Mouse (Mus musculus): ENCODE results near the gene Irf2bpl. TPM values are rescaled to one million over a fixed set of nuclear protein-coding genes. Genes with fewer than 3 reads are reported as not detected.

The Irf2bpl gene
- polyA plus RNA-seq (2015; fragmentation: Nextera tagmentation; extraction: Ambion mirVana) = 49.7 and 56.6 TPM in 2 replicates

DNA sequence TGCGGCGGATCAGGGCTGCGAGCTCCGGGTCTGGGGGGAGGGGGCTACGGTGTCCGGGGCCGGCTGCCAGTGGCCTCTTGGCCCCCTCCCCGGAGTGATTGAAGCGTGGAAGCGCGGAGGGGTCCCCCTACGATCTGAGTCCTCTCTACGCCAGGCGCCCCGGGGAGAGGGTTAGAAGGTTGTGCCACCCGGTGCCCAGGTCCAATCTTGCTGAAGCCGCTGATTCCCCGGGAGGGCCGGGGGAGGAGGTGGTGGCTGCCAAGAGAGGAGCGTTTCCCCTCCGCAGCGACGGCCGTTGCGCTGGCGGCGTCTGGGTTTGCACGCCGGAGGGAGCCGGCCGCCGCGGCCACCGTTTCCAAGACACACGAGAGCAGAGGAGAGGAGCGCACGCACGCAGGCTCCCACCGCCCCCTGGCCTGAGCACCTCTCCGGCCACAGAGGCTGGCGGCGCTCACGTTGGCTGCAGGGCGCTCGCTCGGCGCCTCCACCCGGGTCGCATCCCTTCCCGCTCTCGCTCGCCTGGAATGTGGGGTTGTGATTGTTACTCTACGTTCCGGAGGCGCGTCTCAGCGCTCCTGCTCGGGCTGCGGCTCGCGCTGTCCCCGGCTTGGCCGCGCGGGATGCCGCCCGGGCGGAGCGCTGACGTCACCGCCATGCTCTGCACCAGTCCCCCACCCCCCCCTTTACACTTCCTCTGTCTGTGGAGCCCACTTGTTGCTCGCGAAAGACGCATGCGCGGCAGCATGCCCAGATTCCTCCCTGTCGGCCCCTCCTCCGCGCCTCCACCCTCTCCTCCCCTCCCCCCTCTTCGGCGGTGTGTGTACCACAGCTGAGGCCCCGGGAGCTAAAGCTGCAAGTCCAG, at the start of gene Irf2bpl:
Gene Irf2bpl, minus strand, starts transcription at position 602 of the 862 bp plus-strand sequence.
- Histone ChIP-seq H3K27me3 (replicated peaks; ENCODE audit: control insufficient read depth, insufficient read depth, low read length) (no peaks in the 10 kb centered on the region), H3K36me3 (ENCODE audit: control insufficient read depth, insufficient read depth, low read length) (no peaks in the 10 kb centered on the region), H3K4me3 (ENCODE audit: low read length) (peak within 1 kb of the TSS; percentile 80), H3K9ac (ENCODE audit: low read depth, low read length) (peak within 1 kb of the TSS; percentile 90), H3K27ac (ENCODE audit: low read depth, low read length) (peak within 1 kb of the TSS; percentile 98), H3K9me3 (ENCODE audit: control insufficient read depth, low read length) (no peaks in the 10 kb centered on the region), H3K4me1 (ENCODE audit: control insufficient read depth, insufficient read depth, low read depth, low read length) (peaks cover 42% of the 10 kb centered on the region), H3K4me2 (ENCODE audit: low read length) (peak within 1 kb of the TSS; percentile 89)
- under 1% methylated on average over 56 of the region's 82 CpGs for WGBS
- ATAC-seq = peak; percentile 91

DNA sequence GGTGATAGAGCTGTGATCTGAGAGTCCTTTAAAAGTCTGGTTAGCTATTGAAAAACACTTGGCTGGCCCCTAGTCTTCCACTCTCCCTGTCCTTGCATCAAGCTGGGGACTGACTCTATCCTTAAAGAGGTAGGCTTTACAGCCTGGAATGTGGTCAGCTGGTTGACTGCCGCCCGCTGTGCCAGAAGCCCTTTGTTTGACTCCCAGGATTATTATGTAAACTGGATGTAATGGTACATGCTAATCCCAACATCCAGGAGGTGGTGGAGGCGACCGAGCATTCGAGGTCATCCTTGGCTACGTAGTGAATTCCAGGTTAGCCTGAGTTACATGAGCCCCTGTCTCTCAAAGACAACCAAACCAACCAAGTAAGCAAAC, 48.0 kb upstream of the Irf2bpl start:
- no peak overlapping the region for H3K27ac ChIP-seq (ENCODE audit: low read depth, low read length)
- no peak overlapping the region for H3K4me3 ChIP-seq (ENCODE audit: low read length)
- H3K4me2 ChIP-seq (ENCODE audit: low read length) = no peak overlapping the region

GRCm38 (mm10) chr12:86931919-86932574, 47.4 kb upstream of the Irf2bpl start:
- H3K27ac ChIP-seq (ENCODE audit: low read depth, low read length) = no peak overlapping the region
- H3K4me2 ChIP-seq (ENCODE audit: low read length) = no peak overlapping the region
- H3K27me3 ChIP-seq (replicated peaks; ENCODE audit: control insufficient read depth, insufficient read depth, low read length) = no peaks in the 10 kb centered on the region
- 10% methylated on average over 7 of the region's 7 CpGs for WGBS
- no peaks in the 10 kb centered on the region for H3K9me3 ChIP-seq (ENCODE audit: control insufficient read depth, low read length)
- H3K9ac ChIP-seq (ENCODE audit: low read depth, low read length) = no peak overlapping the region
- no peaks in the 10 kb centered on the region for H3K36me3 ChIP-seq (ENCODE audit: control insufficient read depth, insufficient read depth, low read length)
- 0 out of 2 replicates have a peak, but pooled peaks have one; percentile 50 for ATAC-seq
- no peaks in the 10 kb centered on the region for H3K4me1 ChIP-seq (ENCODE audit: control insufficient read depth, insufficient read depth, low read depth, low read length)
- H3K4me3 ChIP-seq (ENCODE audit: low read length) = no peak overlapping the region

More for the DNA sequence above, 48.0 kb upstream of the Irf2bpl start:
- H3K9ac ChIP-seq (ENCODE audit: low read depth, low read length) = no peak overlapping the region
- WGBS = 18% methylated on average over 6 of the region's 6 CpGs
- H3K4me1 ChIP-seq (ENCODE audit: control insufficient read depth, insufficient read depth, low read depth, low read length) = no peaks in the 10 kb centered on the region
- H3K9me3 ChIP-seq (ENCODE audit: control insufficient read depth, low read length) = no peaks in the 10 kb centered on the region
- ATAC-seq = no peak
- H3K36me3 ChIP-seq (ENCODE audit: control insufficient read depth, insufficient read depth, low read length) = no peaks in the 10 kb centered on the region
- no peaks in the 10 kb centered on the region for H3K27me3 ChIP-seq (replicated peaks; ENCODE audit: control insufficient read depth, insufficient read depth, low read length)

DNA sequence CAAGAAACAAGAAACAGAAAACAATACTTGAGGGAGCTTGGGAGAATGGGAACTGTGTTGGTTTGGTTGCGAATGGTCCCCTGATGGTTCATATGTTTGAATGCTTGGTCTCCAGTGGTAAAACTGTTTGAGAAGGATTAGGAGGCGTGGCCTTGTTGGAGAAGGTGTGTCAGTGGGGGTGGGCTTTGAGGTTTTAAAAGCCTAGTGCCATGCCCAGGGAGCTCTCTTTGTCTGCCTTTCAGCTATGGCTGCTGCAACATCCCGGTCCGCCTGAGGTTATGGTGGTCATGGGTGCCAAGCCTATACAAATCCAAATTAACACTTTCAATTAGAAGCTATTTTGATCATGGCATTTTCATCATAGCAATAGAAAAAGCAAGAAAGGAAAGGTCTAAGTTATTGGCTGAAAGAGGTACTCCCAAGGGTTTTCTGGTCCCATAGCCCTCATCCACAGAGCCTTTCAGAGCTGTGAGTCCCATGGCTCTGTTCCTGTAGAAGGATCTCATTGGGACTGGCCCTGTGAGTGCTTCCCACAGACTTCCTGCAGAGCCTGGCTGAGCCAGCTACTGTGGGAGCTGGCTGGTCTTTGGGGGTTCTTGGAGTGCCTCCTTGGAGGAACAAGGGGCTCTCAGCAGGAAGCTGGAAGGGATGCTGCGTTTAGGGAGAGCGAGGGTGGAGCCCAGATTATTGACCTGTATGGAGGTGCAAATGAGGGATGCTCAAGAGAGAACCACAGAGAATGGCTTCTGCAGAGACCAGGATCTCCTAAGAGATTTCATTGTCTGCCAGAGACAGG, 46.5 kb upstream of the Irf2bpl start:
- no peaks in the 10 kb centered on the region for H3K4me1 ChIP-seq (ENCODE audit: control insufficient read depth, insufficient read depth, low read depth, low read length)
- WGBS = 72% methylated on average over 6 of the region's 6 CpGs
- H3K27me3 ChIP-seq (replicated peaks; ENCODE audit: control insufficient read depth, insufficient read depth, low read length) = no peaks in the 10 kb centered on the region
- H3K4me3 ChIP-seq (ENCODE audit: low read length) = no peak overlapping the region
- ATAC-seq = no peak
- no peaks in the 10 kb centered on the region for H3K36me3 ChIP-seq (ENCODE audit: control insufficient read depth, insufficient read depth, low read length)
- H3K27ac ChIP-seq (ENCODE audit: low read depth, low read length) = no peak overlapping the region
- no peak overlapping the region for H3K4me2 ChIP-seq (ENCODE audit: low read length)
- H3K9ac ChIP-seq (ENCODE audit: low read depth, low read length) = no peak overlapping the region
- no peaks in the 10 kb centered on the region for H3K9me3 ChIP-seq (ENCODE audit: control insufficient read depth, low read length)

GRCm38 (mm10) chr12:86923837-86924236, 39.2 kb upstream of the Irf2bpl start:
- ATAC-seq = peak; percentile 77
- no peak overlapping the region for H3K4me2 ChIP-seq (ENCODE audit: low read length)
- no peaks in the 10 kb centered on the region for H3K27me3 ChIP-seq (replicated peaks; ENCODE audit: control insufficient read depth, insufficient read depth, low read length)
- H3K9me3 ChIP-seq (ENCODE audit: control insufficient read depth, low read length) = no peaks in the 10 kb centered on the region
- H3K4me3 ChIP-seq (ENCODE audit: low read length) = no peak overlapping the region
- H3K9ac ChIP-seq (ENCODE audit: low read depth, low read length) = no peak overlapping the region
- 4% methylated on average over 5 of the region's 5 CpGs for WGBS
- peak overlapping the region; percentile 46 for H3K27ac ChIP-seq (ENCODE audit: low read depth, low read length)
- H3K4me1 ChIP-seq (ENCODE audit: control insufficient read depth, insufficient read depth, low read depth, low read length) = peaks cover 15% of the 10 kb centered on the region
- H3K36me3 ChIP-seq (ENCODE audit: control insufficient read depth, insufficient read depth, low read length) = no peaks in the 10 kb centered on the region

DNA sequence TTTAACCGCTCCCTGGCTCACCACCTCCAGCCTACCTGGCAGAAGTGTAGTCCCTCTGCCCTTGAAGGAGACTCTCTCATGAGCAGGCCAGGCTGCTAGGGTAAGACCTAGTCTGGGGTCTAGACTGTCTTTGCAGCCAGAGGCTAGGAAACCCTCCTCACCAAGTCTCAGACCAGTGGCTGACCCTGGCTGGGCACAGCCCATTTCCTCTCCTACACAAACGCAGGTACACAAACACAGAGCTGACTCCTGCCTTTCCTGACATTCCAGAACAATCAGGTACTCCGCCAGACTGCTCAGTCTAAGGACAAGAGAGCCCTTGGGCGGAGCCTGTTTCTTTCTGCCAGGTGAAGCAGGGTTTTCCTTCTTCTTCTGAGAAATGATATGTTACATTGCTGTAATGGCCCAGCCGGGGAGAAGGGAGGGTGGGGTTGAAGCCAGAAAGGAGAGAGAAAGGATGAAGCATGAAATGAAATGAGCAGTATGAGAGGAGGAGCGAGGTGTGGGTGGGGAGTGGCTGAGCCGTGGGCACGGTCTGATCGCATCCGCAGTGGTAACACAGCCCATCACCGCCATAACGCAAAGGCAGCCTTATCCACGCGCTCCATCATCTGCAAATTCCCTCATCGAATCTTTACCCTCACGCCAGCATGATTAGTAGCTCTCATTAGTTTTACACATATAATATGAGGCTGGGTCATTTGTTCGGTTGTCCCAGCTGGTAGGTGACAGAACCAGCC, 34.6 kb upstream of the Irf2bpl start:
- H3K27ac ChIP-seq (ENCODE audit: low read depth, low read length) = peak overlapping the region; percentile 89
- H3K4me1 ChIP-seq (ENCODE audit: control insufficient read depth, insufficient read depth, low read depth, low read length) = peaks cover 26% of the 10 kb centered on the region
- peak; percentile 66 for ATAC-seq
- H3K27me3 ChIP-seq (replicated peaks; ENCODE audit: control insufficient read depth, insufficient read depth, low read length) = no peaks in the 10 kb centered on the region
- WGBS = 46% methylated on average over 17 of the region's 17 CpGs
- H3K36me3 ChIP-seq (ENCODE audit: control insufficient read depth, insufficient read depth, low read length) = no peaks in the 10 kb centered on the region
- no peaks in the 10 kb centered on the region for H3K9me3 ChIP-seq (ENCODE audit: control insufficient read depth, low read length)
- peak overlapping the region; percentile 41; the same call in 1 of the 2 replicates for H3K9ac ChIP-seq (ENCODE audit: low read depth, low read length)
- no peak overlapping the region for H3K4me3 ChIP-seq (ENCODE audit: low read length)
- H3K4me2 ChIP-seq (ENCODE audit: low read length) = peak overlapping the region; percentile 13; the same call in 1 of the 2 replicates

- peak; percentile 42 for ATAC-seq
- Histone ChIP-seq H3K4me2 (ENCODE audit: low read length) (0 out of 2 replicates have a peak overlapping the region, but pooled peaks have one; percentile 14), H3K9ac (ENCODE audit: low read depth, low read length) (peak overlapping the region; percentile 53), H3K27me3 (replicated peaks; ENCODE audit: control insufficient read depth, insufficient read depth, low read length) (no peaks in the 10 kb centered on the region), H3K4me3 (ENCODE audit: low read length) (no peak overlapping the region), H3K36me3 (ENCODE audit: control insufficient read depth, insufficient read depth, low read length) (no peaks in the 10 kb centered on the region), H3K9me3 (ENCODE audit: control insufficient read depth, low read length) (no peaks in the 10 kb centered on the region), H3K27ac (ENCODE audit: low read depth, low read length) (peak overlapping the region; percentile 89), H3K4me1 (ENCODE audit: control insufficient read depth, insufficient read depth, low read depth, low read length) (peaks cover 24% of the 10 kb centered on the region)
- WGBS = 7% methylated on average over 11 of the region's 11 CpGs
Measured at GRCm38 (mm10) chr12:86918361-86918967, 33.9 kb upstream of the Irf2bpl start.
